Mouse (Mus musculus) thymus, postnatal 25 days (tissue): ENCODE measurements at regions not wholly inside any gene's neighbourhood (a gene's known extent, or its start where the extent isn't known, plus 50 kb on each side); places are given as distances from the start of the nearest gene placed in this dataset.

Source experiments
- DNase-seq: peaks from one replicate; pipeline ENCODE4 v3.0.0; 2022

DNA sequence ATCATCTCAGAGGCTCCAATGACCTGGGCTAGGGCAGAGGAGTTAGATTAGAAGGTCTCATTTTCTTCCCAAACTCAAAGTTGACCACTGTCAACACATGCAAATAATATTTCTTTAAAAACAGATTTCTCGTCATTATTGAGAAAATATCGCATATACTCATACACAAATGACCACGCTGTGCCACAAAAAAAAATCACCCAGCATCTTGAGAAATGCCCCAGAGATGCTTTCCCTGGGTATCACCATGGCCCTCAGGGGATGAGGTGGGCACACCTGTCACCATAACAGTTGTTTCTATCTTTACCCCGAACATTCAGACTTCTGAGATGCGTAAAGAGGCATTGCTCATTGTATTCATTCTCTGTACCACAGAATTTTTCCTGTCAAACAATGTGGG is 134.4 kb upstream of the Foxq1 start:
- no peak for DNase-seq

DNA sequence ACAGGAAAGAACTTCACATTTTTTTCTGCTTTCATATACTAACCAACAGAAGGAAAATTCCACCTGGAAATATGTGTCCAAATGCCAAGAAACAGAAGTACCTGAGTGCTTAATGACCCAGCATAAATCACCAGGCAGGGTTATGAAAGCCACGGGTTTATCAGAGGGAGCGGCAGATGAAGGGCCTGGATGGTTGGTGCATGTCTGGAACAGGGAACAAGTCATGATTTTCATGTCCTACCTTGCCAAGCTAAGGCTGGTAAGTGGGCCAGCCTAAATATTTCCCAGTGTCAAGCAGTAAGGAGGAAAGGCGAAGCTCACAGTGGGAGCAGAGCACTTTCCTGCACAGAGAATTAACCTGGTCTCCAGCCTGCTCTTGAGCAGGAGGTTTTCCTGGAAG is 132.3 kb upstream of the Foxq1 start:
- no peak for DNase-seq

GRCm38 (mm10) chr13:31425825-31426500 is 130.0 kb upstream of the Foxq1 start:
- no peak for DNase-seq

GRCm38 (mm10) chr13:31436434-31436833 is 119.5 kb upstream of the Foxq1 start:
- DNase-seq, result no peak

- no peak for DNase-seq
Measured at GRCm38 (mm10) chr13:31439761-31440627, 115.9 kb upstream of the Foxq1 start.

- DNase-seq, result no peak
Measured at GRCm38 (mm10) chr13:31458883-31459282, 97.1 kb upstream of the Foxq1 start.

GRCm38 (mm10) chr13:31465141-31465540 is 90.8 kb upstream of the Foxq1 start:
- DNase-seq, result no peak

DNA sequence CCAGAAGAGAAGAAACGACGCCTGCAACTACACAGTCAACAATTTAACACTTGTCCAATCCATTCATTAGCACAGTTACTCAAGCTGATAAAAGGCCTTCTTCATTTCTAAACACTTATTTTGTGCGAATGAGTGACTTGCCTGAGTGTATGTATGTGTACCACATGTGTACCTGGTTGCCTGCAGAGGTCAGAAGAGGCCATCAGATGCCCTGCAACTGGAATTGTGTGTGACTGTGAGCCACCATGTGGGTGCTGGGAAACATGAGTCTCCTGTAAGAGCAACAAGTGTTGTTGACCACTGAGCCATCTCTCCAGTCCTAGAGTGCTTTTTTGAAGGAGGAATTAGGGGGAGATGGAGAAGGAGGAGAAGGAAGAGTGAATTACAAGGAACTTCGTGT is 90.2 kb upstream of the Foxq1 start:
- no peak for DNase-seq

- no peak for DNase-seq
Measured at GRCm38 (mm10) chr13:31468131-31468530, 87.8 kb upstream of the Foxq1 start.

- DNase-seq, result no peak
Measured at GRCm38 (mm10) chr13:31468983-31469382, 87.0 kb upstream of the Foxq1 start.

GRCm38 (mm10) chr13:31472366-31472765 is 83.6 kb upstream of the Foxq1 start:
- no peak for DNase-seq

GRCm38 (mm10) chr13:31472804-31473203 is 83.1 kb upstream of the Foxq1 start:
- DNase-seq, result no peak

DNA sequence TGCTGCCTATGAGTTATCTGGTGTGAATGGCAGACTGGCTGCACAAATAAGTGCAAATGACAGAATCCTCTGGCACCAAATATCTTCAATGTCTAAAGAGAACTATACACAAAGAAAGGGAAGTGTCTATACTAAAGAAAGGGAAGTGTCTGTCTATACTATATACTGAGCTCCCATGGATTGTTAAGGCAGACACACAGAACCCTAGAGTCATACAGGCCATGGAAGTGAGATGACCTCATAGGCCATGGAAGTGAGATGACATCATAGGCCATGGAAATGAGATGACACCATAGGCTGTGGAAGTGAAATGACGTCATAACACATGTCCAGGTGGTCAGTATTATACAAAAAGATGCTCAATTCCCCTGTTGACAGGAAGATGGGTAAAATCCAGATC is 82.7 kb upstream of the Foxq1 start:
- no peak for DNase-seq

- no peak for DNase-seq
Measured at GRCm38 (mm10) chr13:31475845-31476244, 80.1 kb upstream of the Foxq1 start.

DNA sequence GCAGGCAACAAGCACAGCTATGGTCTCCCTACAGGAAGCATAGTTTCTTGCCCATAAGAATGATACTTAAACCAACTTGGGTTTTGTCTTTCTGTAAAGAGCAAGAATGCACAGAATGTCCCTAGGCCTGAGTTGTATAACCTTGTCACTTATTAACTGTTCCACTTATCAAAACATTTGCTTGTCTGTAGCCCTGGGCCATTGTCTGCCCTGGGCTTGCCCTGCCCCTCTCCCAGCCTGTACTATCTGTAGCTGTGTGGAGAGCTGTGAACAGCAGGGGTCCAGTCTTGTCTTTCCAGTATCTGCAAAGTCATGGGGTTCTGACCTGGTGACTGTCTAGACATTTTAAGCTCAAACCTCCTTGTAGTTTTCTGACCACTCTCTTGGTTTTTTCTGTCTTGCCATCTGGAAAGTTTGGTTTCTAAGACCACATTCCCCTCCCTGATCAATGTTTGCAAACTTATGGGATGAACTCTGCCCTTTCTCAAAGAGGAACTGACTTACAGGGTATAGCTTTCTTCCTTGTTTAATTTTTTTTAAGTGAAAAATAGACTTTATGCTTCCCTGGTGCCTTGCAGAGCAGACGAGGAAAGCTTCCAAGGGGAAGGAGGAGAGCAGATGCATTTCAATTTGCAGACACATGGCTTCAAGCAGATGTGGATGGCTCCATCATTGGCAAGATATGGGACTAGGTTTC is 78.6 kb upstream of the Foxq1 start:
- DNase-seq, result no peak

GRCm38 (mm10) chr13:31481105-31481844 is 74.7 kb upstream of the Foxq1 start:
- no peak for DNase-seq

GRCm38 (mm10) chr13:31486373-31486772 is 69.6 kb upstream of the Foxq1 start:
- DNase-seq, result no peak

DNA sequence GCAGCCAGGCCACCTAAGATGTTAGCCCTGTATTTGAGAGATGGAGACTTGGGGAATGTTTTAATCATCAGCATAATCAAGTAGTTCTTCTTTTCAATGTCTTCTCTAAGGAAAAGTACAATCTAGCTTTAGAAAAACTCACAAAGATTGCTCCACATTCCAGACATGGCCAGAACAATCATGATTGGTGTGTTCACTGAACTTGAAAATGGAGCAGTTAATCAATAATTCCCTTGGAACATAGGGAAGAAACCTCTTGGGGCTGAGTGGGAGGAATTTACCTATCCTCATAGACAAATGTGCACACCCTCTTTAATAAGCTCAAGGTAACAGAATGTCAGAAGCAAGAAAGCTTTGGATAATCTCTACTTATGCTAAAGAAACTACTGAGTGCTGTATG is 67.7 kb upstream of the Foxq1 start:
- DNase-seq, result no peak

DNA sequence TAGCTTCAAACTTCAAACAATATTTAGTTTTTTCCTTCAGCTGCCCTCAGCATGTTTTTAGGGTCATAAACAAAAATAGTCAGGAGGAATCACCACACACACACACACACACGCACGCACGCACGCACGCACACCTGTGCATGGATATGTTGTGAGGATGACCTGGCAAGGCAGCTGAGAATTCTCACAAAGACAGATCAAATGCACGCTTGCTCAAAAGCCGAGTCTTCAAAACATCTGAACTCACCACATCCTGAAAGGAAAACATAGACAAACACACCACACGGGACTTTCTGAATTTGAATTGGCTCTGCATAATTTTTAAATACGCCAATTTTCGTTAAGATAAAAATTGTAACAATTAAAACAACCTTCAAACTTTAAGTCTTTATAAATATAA is 52.7 kb upstream of the Foxq1 start:
- DNase-seq, result peak; percentile 5

- no peak for DNase-seq
Measured at GRCm38 (mm10) chr13:31503832-31504231, 52.1 kb upstream of the Foxq1 start.

DNA sequence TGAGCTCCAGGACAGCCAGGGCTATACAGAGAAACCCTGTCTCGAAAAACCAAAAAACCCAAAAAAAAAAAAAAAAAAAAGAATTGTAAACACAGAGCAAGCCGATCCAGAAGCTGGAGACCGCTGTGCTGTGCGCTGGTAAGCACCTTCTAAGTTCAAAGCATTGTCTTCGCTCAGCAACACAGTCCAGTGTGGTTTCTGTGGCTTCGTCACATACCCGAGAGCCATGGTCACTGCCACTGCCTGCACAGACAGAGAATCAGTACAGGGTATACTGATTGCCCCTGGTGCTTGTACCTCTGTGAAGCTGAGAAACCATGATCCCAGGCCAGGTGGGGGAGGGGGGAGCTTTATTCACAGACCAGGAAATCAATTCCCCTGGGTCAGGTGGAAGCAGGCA is 51.6 kb upstream of the Foxq1 start:
- peak; percentile 2 for DNase-seq

DNA sequence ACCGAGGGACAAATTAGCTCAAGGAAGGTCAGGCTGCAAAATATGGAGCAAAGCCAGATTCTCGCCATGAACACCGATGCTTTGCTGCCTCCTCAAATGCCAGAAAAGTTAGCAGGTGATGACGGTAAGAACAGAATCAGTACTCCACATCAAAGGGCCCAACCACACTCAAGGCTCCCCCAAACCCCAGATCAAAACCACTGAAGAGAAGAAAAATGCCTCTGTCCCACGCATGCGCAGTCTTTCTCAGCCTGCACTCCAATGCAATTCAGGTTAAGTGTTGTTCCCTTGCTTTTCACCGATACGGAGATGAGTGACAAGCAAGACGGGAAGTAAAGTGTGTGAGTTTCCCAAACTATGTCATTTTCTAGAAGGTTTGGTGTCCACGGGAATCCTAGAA is 50.5 kb upstream of the Foxq1 start:
- DNase-seq, result peak; percentile 62
